Mouse (Mus musculus): ENCODE results near the gene Bub1b.

DNA sequence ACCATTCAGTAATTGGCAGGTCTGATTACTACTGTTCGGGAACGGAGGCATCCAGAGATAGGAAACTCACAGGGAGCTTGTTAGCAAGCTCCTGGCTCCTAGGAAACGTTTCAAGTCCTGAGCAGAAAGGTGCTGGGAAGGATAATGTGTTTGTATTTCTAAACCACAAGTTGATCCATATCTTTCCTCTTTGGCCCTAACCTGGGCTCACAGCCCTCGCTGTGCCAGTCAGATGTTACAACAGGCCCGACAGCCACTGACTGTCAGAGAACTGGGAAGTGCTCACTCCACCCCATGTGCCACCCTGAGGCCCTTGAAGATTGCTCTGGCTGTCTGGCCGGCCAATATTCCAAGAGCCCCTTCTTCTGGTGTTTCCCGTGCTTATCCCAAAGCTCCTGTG, 76.5 kb downstream of the Bub1b start:
- no peak for TF ChIP-seq CTCF (IDR thresholded peaks at IDR 0.05)
- TF ChIP-seq EP300 (IDR thresholded peaks at IDR 0.05): no peak

All from lung, postnatal 0 days (tissue).